Mouse (Mus musculus): ENCODE measurements around the gene Dbh. TPM values are rescaled to one million over a fixed set of nuclear protein-coding genes. Genes with fewer than 3 reads are reported as not detected.

Dbh gene
- total RNA-seq (2021), result under 1 TPM; 0.14 to 0.23 TPM
- long read RNA-seq, experiment 1, result 0 reads
- long read RNA-seq, experiment 2, result 0 reads

DNA sequence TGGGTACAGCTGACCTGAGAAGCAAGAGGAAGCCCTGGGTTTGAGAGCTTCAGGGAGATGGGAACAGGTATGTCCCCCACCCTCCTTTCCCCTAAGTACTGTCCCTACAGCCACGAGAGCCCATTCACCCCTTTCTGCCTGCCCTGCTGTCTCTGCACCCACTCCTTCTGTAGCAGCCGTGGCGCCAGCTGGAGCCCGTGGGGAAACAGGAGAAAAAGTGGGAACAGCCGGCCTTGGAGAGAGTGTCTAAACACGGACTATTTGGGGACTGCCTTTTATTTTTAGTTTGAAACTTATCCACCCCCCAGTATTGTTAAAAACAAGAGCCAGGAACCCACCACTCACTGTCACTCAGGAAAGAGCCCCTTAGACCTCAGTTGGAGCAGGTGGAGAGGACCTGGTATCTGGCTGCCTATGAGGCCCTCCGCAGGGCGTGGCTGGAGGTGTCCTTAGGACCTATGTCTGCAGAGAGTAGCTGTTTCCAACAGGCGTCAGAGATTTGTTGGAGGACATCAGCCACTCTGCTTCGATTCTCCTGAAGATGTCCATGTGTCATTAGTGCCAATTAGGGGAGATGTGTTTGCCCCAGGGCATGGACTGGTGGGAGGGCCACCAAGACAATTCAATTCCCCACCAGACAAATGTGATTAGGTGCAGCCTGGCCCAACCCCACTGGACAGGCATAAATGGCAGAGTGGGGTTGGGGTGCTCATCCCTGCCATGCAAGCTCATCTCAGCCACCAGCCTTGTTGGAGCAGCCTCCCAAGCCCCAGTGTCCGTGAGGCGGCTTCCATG is at the start of gene Dbh:
Gene Dbh, plus strand, starts transcription at position 438 of the 795 bp plus-strand sequence.
- no peak for DNase-seq

DNA sequence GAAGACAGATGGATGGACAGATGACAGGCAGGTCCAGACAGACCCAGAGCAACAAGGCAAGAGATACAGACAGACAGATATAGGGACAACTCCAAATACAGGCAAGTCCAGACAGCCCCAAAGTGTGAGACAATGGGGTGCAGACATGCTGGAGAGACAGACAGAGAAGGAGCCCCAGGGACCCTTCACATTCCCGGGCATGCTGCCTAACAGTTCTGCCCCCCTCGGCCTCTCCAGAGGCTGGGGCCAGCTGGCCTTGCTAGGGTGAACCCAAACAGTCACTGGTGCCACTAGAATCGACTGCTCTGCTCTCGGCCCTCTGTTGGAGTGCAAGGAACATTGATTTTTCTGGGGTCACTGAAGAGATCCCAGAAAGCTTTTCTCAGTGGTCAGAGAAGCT is 46.6 kb upstream of the Dbh start:
- no peak for DNase-seq

DNA sequence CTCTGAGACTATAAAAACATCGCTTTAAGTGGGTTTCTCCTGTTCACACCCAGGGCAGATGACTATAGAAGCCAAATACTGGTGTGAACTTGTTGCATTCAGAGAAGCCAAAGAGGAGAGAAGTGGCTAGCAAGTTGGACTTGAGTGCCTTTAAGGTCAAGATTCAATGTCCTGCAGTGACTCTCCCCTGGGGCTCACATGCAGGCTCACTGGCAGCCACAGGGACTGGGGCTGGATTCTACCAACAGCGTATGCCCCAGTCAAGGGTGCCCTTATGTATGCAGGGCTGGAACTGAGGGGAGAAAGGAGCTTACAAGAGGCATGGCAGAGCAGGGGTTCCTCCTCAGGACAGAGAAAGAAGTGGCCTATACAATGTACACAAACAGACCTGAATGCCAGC is 45.3 kb upstream of the Dbh start:
- DNase-seq, result no peak

- peak; percentile 66 for DNase-seq
Measured at GRCm38 (mm10) chr2:27120241-27120641, 44.8 kb upstream of the Dbh start.

DNA sequence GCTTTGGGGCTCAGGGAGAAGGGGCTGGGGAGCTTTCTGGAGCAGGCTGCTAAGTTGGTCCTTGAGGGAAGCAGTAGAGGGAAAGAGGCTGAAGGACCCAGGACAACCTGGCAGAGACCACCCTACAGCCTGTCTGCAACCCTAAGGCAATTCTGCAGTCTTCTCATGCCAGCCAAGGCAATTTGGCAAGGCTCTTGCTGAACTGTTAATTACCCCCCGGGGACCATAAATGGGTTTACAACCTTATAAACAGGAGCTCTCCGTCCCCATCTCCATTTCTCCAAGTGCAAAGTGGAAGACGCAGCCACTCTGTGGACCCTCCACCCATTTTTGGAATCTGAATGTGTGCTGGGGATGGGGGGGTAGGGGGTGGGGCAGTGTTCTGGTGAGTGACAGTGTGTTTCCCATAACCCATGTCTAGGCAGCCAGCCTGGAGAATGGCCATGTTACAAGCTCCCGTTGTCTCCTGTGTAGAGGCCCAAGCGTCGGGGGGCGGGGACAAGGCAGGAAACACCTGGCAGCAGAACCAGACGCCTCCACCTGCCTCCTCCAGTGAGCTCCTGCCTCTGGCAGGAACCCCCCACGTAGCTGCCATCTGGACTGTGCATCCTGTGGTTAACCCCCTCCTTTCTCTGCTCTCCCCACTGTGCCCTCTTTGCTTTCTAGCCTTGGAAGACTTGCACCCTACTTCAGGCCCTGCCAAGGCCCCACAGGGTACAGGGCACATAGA is 43.2 kb upstream of the Dbh start:
- DNase-seq, result no peak

DNA sequence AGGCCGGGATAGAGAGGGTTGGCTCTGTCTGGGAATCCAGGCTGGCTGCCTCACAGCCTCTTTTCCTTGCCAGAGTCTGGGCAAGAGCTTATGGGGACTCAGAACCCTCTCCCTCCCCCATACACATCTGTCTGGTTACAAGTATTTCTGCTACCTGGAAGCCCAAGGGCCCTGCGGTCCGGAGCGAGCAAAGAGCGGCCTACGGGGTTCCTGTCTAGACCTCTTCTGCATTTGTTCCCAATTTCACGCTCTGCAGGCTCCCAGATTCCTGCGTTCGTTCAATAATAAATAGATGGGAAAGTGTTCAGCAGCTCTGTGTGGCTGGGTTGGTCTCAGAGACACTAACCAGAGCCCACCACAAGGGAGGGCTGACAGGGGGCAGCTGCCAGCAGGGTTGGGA is 42.5 kb upstream of the Dbh start:
- no peak for DNase-seq

DNA sequence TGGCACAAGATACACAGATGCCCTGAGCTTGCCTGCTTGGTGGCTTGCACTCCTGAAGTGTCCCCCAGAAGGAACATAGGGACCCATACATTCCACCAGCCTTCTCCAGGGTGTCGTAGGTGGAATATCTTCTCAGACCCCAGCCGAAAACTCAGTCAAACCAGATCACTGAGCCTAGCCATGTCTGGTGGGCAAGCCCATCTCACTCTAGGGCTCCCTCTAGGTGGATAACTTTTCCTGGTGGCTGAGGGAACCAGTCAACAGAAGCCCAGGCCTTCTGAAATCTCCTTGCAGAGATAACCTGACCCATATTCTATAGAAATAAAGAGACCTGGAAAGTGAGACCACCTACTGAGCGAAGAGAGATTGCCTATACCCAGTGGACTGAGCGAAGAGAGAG is 41.9 kb upstream of the Dbh start:
- DNase-seq, result no peak

GRCm38 (mm10) chr2:27125979-27126378 is 39.1 kb upstream of the Dbh start:
- peak; percentile 76 for DNase-seq

GRCm38 (mm10) chr2:27126496-27126895 is 38.5 kb upstream of the Dbh start:
- no peak for DNase-seq

DNA sequence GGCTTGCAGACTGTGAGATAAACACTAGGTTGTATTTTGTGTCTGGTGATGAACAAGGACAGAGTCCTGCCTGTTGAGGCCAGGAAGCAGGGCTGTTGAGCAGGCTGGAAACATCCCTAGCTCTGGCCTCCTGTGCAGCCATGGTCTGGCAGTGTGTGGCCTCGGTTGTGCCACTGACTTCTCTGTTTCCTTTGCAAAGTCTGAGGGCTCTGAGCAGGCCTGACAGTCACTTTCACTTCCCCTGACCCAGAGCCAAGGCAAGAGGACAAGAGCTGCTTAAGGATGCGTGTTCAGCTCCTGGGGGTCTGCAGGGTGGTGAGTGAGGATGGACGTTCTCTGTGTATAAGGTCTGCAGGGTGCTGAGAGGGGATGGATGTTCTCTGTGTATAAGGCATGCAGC is 36.0 kb upstream of the Dbh start:
- DNase-seq, result no peak

GRCm38 (mm10) chr2:27135935-27136334 is 29.1 kb upstream of the Dbh start:
- no peak for DNase-seq

GRCm38 (mm10) chr2:27136336-27136735 is 28.7 kb upstream of the Dbh start:
- DNase-seq, result no peak

GRCm38 (mm10) chr2:27136789-27137188 is 28.2 kb upstream of the Dbh start:
- no peak for DNase-seq

- DNase-seq, result no peak
Measured at GRCm38 (mm10) chr2:27138356-27138755, 26.7 kb upstream of the Dbh start.

GRCm38 (mm10) chr2:27141950-27142693 is 22.9 kb upstream of the Dbh start, which contains the start of gene Fam163b:
Fam163b (minus strand) TSS chr2:27142491.
- peak; percentile 60 for DNase-seq

- DNase-seq, result no peak
Measured at GRCm38 (mm10) chr2:27144957-27145356, 20.1 kb upstream of the Dbh start.

DNA sequence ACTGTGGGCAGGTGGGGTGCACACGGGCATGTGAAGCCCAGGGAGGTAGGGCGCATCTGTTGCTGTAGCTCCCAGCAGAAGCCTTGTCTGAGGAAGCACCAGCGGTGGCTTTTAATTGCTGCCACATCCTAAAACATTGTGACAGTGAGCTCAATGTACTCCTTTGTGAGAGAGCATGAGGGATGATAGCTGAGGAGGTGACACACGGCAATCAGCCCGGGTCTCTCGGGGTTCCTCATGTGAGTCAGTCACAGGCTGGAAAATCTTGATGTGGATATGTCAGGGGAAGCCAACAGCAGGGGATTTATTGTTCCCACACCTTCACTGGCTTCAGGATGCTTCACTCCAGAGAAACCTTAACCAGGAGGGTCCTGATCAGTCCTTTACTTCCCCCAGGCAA is 18.2 kb upstream of the Dbh start:
- no peak for DNase-seq

GRCm38 (mm10) chr2:27149457-27149856 is 15.6 kb upstream of the Dbh start:
- no peak for DNase-seq

DNA sequence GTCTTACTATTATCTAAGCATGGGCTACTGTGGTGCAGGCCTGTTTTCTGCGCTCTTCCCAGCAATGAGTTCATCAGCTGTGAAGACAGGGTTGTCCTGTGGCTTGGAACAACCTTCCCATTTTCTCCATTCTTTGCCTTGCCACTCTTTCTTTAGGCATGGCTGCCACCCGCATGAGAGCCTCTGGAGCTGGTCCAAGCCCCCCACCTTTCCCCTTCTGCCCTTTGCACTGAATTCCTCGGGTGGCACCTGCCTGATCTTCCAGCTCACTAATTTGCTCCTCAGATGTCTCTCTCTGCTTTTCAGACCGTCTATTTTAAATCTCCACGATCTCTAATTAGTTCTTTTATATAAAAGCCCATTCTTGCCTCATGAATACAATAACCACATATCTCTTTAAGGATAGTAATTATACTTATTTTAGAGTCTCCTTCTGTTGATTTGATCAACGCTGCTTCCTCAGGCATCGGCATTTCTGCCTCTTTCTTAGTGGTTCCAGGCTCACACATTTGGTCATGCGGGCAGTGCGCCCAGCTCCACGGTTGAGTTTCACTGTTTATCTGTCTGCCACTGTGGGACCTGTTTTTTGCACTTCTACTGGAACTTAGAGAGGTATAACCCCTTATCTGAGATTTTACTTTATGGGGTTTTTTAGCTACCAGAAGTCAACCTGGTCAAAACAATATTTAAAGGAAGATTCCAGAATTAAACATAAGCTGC is 10.4 kb upstream of the Dbh start:
- no peak for DNase-seq

DNA sequence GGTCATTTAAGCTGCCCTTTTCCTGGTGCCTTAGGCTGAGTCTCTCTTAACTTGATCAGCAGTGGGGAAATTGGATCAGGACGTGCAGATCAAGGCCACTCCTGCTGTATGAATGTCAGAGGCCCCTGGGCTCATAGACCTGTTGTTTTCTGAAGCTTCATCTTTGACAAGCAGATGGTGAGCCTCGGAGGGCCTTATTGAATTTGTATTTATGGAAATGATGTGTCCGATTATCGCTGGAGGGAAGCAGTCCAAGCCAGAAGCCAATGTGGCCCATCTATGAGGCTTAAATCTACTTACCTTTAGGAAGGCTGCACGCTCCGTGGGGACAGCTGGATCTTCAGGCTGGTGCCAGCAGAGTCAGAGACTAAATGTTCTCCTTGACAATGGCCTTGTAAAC is 8.4 kb upstream of the Dbh start:
- DNase-seq, result no peak

DNA sequence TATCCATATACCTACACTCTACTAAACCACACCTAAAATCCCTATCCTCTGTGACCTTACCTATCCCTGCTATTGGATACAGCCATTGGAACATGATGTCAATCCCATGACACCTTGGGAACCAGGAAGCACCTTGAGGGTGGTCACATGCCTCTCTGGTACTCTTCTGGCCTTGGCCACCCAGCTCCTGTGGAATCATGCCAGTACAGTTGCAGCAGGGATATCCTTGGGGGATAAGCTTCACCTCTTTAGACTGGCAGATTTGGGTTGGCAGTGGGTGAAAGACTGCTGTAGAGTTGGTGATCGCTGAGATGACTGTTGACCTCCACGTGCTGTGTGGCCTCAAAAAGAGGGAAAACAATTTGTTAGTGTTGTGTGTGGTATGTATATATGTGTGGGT is 3.5 kb upstream of the Dbh start:
- DNase-seq, result no peak

- DNase-seq, result no peak
Measured at GRCm38 (mm10) chr2:27162656-27163055, 2.4 kb upstream of the Dbh start.

Data from gastrocnemius, postnatal 10 days (tissue).